Mouse (Mus musculus): ENCODE measurements around the gene Rnf216.

DNA sequence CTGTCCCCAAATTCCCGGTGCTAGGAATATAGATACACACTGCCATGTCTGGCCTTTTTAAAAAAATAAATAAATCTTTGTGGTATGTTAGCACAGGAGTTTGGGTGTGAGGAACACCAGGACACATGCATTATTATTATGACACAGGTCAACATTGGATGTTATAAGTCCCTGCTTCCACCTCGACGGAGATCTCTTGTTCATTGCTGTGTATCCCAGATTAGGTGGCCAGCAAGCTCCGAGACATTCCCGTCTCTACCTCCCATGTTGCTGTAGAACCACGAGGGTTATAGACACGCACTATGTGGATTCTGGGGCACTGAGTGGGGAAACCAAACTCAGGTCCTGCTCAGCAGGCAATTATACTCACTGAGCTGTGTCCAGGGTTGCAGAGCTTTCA is 17.5 kb downstream of the Rnf216 start:
- TF ChIP-seq POLR2A (IDR thresholded peaks at IDR 0.05; ENCODE audit: control insufficient read depth, low read depth, low read length) (no peak), CTCF (IDR thresholded peaks at IDR 0.05; ENCODE audit: control insufficient read depth, insufficient read depth, insufficient replicate concordance, low read depth, low read length) (no peak)
